ENCODE assay signal across 8 mouse cellular contexts in genomic region chr7:16781555-16781815, GRCm38 (mm10). TPM values are rescaled to one million over a fixed set of nuclear protein-coding genes. Genes with fewer than 3 reads are reported as not detected.
DNase-seq lines count a peak whose midpoint lies in the region; ATAC-seq and TF ChIP-seq lines count a peak whose summit lies in the region.

No protein-coding gene starts in this region.

- peak overlapping the region; percentile 74 for H3K9ac ChIP-seq in kidney, embryonic 15.5 days
- H3K9ac ChIP-seq in hindbrain, embryonic 16.5 days (ENCODE audit: low read depth, low read length), result peak overlapping the region; percentile 70
- peak overlapping the region; percentile 35; the same call in 1 of the 2 replicates for H3K9ac ChIP-seq in midbrain, embryonic 15.5 days

- H3K9me3 ChIP-seq in kidney, embryonic 15.5 days (replicated peaks), result no peaks in the 10 kb centered on the region
- no peaks in the 10 kb centered on the region for H3K9me3 ChIP-seq in hindbrain, embryonic 16.5 days (ENCODE audit: control insufficient read depth, low read length)
- no peaks in the 10 kb centered on the region for H3K9me3 ChIP-seq in midbrain, embryonic 15.5 days

- H3K4me1 ChIP-seq in kidney, embryonic 15.5 days, result peaks cover 47% of the 10 kb centered on the region
- H3K4me1 ChIP-seq in hindbrain, embryonic 16.5 days (ENCODE audit: control insufficient read depth, insufficient read depth, low read depth, low read length), result peaks cover 17% of the 10 kb centered on the region
- peaks cover 38% of the 10 kb centered on the region for H3K4me1 ChIP-seq in midbrain, embryonic 15.5 days

- peak overlapping the region; percentile 76 for H3K4me3 ChIP-seq in kidney, embryonic 15.5 days (replicated peaks)
- peak overlapping the region; percentile 59 for H3K4me3 ChIP-seq in hindbrain, embryonic 16.5 days (ENCODE audit: low read length)
- H3K4me3 ChIP-seq in midbrain, embryonic 15.5 days, result peak overlapping the region; percentile 46

- TF ChIP-seq CTCF in brain, embryonic 14.5 days (IDR thresholded peaks at IDR 0.05; ENCODE audit: borderline replicate concordance, extremely low read depth, insufficient read depth, insufficient read length), result no peak

- no peak for TF ChIP-seq POLR2A in brain, embryonic 14.5 days (IDR thresholded peaks at IDR 0.05; ENCODE audit: borderline replicate concordance, extremely low read depth, insufficient read depth, insufficient read length, poor library complexity, severe bottlenecking)

- peak overlapping the region; percentile 99 for H3K4me2 ChIP-seq in kidney, embryonic 15.5 days
- H3K4me2 ChIP-seq in hindbrain, embryonic 16.5 days (ENCODE audit: low read length), result peak overlapping the region; percentile 93
- peak overlapping the region; percentile 91 for H3K4me2 ChIP-seq in midbrain, embryonic 15.5 days

- no peak for ATAC-seq in kidney, embryonic 15.5 days (replicated peaks; ENCODE audit: low FRiP score)
- ATAC-seq in hindbrain, embryonic 16.5 days, result peak; percentile 5
- ATAC-seq in midbrain, embryonic 15.5 days (replicated peaks), result peak; percentile 34; the same call in 1 of the 2 replicates

- under 1% methylated on average over 10 of the region's 10 CpGs for WGBS in kidney, embryonic 15.5 days
- WGBS in hindbrain, embryonic 16.5 days, result 0% methylated on average over 10 of the region's 10 CpGs
- WGBS in midbrain, embryonic 15.5 days, result 0% methylated on average over 10 of the region's 10 CpGs

- peaks cover 3% of the 10 kb centered on the region for H3K36me3 ChIP-seq in kidney, embryonic 15.5 days
- H3K36me3 ChIP-seq in hindbrain, embryonic 16.5 days (ENCODE audit: control insufficient read depth, insufficient read depth, low read length), result no peaks in the 10 kb centered on the region
- no peaks in the 10 kb centered on the region for H3K36me3 ChIP-seq in midbrain, embryonic 15.5 days (replicated peaks)

- peak overlapping the region; percentile 81 for H3K27ac ChIP-seq in kidney, embryonic 15.5 days
- H3K27ac ChIP-seq in hindbrain, embryonic 16.5 days (ENCODE audit: low read depth, low read length), result no peak overlapping the region
- H3K27ac ChIP-seq in midbrain, embryonic 15.5 days, result no peak overlapping the region

- no peak for DNase-seq in kidney, postnatal 25 days
- peak; percentile 44 for DNase-seq in brain, embryonic 14.5 days (ENCODE audit: low read depth)
- DNase-seq in ovary, postnatal 36 days (ENCODE audit: low spot score), result no peak
- DNase-seq in cerebellum, postnatal 36 days, result no peak
- DNase-seq in ovary, postnatal 10 days (ENCODE audit: low spot score), result no peak

- no peaks in the 10 kb centered on the region for H3K27me3 ChIP-seq in kidney, embryonic 15.5 days
- H3K27me3 ChIP-seq in hindbrain, embryonic 16.5 days (replicated peaks; ENCODE audit: control insufficient read depth, insufficient read depth, low read length), result no peaks in the 10 kb centered on the region
- H3K27me3 ChIP-seq in midbrain, embryonic 15.5 days (replicated peaks), result 0 out of 2 replicates have a peak, but pooled peaks cover 8% of the 10 kb centered on the region

RNA-seq across cellular contexts. Expression of gene Slc1a5, which starts 0.3 kb away (rescaled TPM):
- 46.9 and 48.6 TPM in 2 replicates for polyA plus RNA-seq in kidney, embryonic 15.5 days (2015; fragmentation: Nextera tagmentation; extraction: Ambion mirVana)
- 18.7 and 32.3 TPM in 2 replicates for polyA plus RNA-seq in brain, embryonic 14.5 days (2012; rRNA removed)
- 9.6 and 11.5 TPM in 2 replicates for polyA plus RNA-seq in hindbrain, embryonic 16.5 days (2015; fragmentation: Nextera tagmentation; extraction: Ambion mirVana)
- polyA plus RNA-seq in midbrain, embryonic 15.5 days (2015; fragmentation: Nextera tagmentation; extraction: Ambion mirVana), result 12.4 and 14.3 TPM in 2 replicates

RNA-seq across cellular contexts. Expression of gene Strn4, which starts 34.2 kb away (rescaled TPM):
- polyA plus RNA-seq in kidney, embryonic 15.5 days (2015; fragmentation: Nextera tagmentation; extraction: Ambion mirVana), result 91.5 and 99.8 TPM in 2 replicates
- polyA plus RNA-seq in brain, embryonic 14.5 days (2012; rRNA removed), result 306 and 379 TPM in 2 replicates
- 159 and 170 TPM in 2 replicates for polyA plus RNA-seq in hindbrain, embryonic 16.5 days (2015; fragmentation: Nextera tagmentation; extraction: Ambion mirVana)
- polyA plus RNA-seq in midbrain, embryonic 15.5 days (2015; fragmentation: Nextera tagmentation; extraction: Ambion mirVana), result 205 and 227 TPM in 2 replicates

RNA-seq across cellular contexts. Expression of gene Fkrp, which starts 35.0 kb away (rescaled TPM):
- polyA plus RNA-seq in kidney, embryonic 15.5 days (2015; fragmentation: Nextera tagmentation; extraction: Ambion mirVana), result 32.0 and 34.1 TPM in 2 replicates
- polyA plus RNA-seq in brain, embryonic 14.5 days (2012; rRNA removed), result 35.1 and 47.7 TPM in 2 replicates
- polyA plus RNA-seq in hindbrain, embryonic 16.5 days (2015; fragmentation: Nextera tagmentation; extraction: Ambion mirVana), result 46.9 and 48.4 TPM in 2 replicates
- polyA plus RNA-seq in midbrain, embryonic 15.5 days (2015; fragmentation: Nextera tagmentation; extraction: Ambion mirVana), result 51.9 and 55.1 TPM in 2 replicates

RNA-seq across cellular contexts. Expression of gene Ap2s1, which starts 43.3 kb away (rescaled TPM):
- 255 and 262 TPM in 2 replicates for polyA plus RNA-seq in kidney, embryonic 15.5 days (2015; fragmentation: Nextera tagmentation; extraction: Ambion mirVana)
- 455 and 489 TPM in 2 replicates for polyA plus RNA-seq in brain, embryonic 14.5 days (2012; rRNA removed)
- polyA plus RNA-seq in hindbrain, embryonic 16.5 days (2015; fragmentation: Nextera tagmentation; extraction: Ambion mirVana), result 447 and 505 TPM in 2 replicates
- polyA plus RNA-seq in midbrain, embryonic 15.5 days (2015; fragmentation: Nextera tagmentation; extraction: Ambion mirVana), result 452 and 465 TPM in 2 replicates

RNA-seq across cellular contexts. Expression of gene Ceacam9, which starts 59.8 kb away (rescaled TPM):
- polyA plus RNA-seq in kidney, embryonic 15.5 days (2015; fragmentation: Nextera tagmentation; extraction: Ambion mirVana), result not detected in 2 replicates
- 0.48 TPM in 1 of 2 replicates, not detected in the other for polyA plus RNA-seq in brain, embryonic 14.5 days (2012; rRNA removed)
- polyA plus RNA-seq in hindbrain, embryonic 16.5 days (2015; fragmentation: Nextera tagmentation; extraction: Ambion mirVana), result 0.33 and 0.51 TPM in 2 replicates
- 0.17 and 0.19 TPM in 2 replicates for polyA plus RNA-seq in midbrain, embryonic 15.5 days (2015; fragmentation: Nextera tagmentation; extraction: Ambion mirVana)
